Mouse (Mus musculus): ENCODE results near the gene Atpaf1. TPM values are rescaled to one million over a fixed set of nuclear protein-coding genes. Genes with fewer than 3 reads are reported as not detected.

Atpaf1 gene
- polyA plus RNA-seq, 1 experiment from 2014 or later: 65.5 TPM

DNA sequence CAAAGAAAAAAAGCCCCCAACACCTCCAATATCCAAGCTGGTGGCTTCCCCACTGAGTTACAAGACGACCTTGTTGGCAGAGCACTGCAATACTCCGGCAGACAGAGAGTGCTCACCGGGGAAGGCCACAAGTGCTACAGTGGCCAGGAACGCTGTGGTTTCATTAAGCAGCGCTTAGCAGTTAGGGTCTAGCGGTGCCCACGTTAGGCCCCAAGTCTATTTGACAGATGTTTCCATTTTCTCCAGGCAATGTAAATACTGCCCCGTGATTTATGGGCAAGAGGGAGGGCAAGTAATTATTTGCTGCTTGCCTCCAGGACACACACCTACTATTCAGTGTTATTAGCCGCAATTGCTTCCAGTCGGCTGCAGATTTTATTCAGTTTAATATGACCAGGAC lies 79.3 kb downstream of the Atpaf1 start:
- no peak overlapping the region for H3K4me3 ChIP-seq (ENCODE audit: low read length)
- ATAC-seq (replicated peaks; ENCODE audit: extremely low read depth, insufficient read depth, low FRiP score): no peak
- no peaks in the 10 kb centered on the region for H3K27me3 ChIP-seq (ENCODE audit: control insufficient read depth, insufficient read depth, low read length)
- H3K27ac ChIP-seq (ENCODE audit: low read length): no peak overlapping the region
- no peaks in the 10 kb centered on the region for H3K9me3 ChIP-seq (replicated peaks; ENCODE audit: control insufficient read depth, low read length)
- H3K4me1 ChIP-seq (ENCODE audit: control insufficient read depth, insufficient read depth, low read length): no peaks in the 10 kb centered on the region
- peaks cover 22% of the 10 kb centered on the region for H3K36me3 ChIP-seq (ENCODE audit: control insufficient read depth, insufficient read depth)
- H3K9ac ChIP-seq (ENCODE audit: low read length): no peak overlapping the region
- WGBS: 65% methylated on average over 10 of the region's 10 CpGs
- H3K4me2 ChIP-seq (ENCODE audit: low read depth, low read length): no peak overlapping the region

Other genes starting within 250 kb of the Atpaf1 start
- gene Cyp4a31, start 221.2 kb upstream of the Atpaf1 start, polyA plus RNA-seq (2015; fragmentation: Nextera tagmentation; extraction: Ambion mirVana): not detected in 2 replicates
- not detected in 2 replicates for gene Cyp4a32, start 183.8 kb upstream of the Atpaf1 start, polyA plus RNA-seq (2015; fragmentation: Nextera tagmentation; extraction: Ambion mirVana)
- 4.0 and 6.4 TPM in 2 replicates for gene Cyp4b1, start 137.1 kb upstream of the Atpaf1 start, polyA plus RNA-seq (2015; fragmentation: Nextera tagmentation; extraction: Ambion mirVana)
- 23.6 and 25.1 TPM in 2 replicates for gene Efcab14, start 47.1 kb upstream of the Atpaf1 start, polyA plus RNA-seq (2015; fragmentation: Nextera tagmentation; extraction: Ambion mirVana)
- gene Tex38, start 3.8 kb upstream of the Atpaf1 start, polyA plus RNA-seq (2015; fragmentation: Nextera tagmentation; extraction: Ambion mirVana): 0.19 TPM in 1 of 2 replicates, not detected in the other
- gene Mob3c, start 43.3 kb downstream of the Atpaf1 start, polyA plus RNA-seq (2015; fragmentation: Nextera tagmentation; extraction: Ambion mirVana): 9.2 and 12.4 TPM in 2 replicates
- gene Mknk1, start 54.4 kb downstream of the Atpaf1 start, polyA plus RNA-seq (2015; fragmentation: Nextera tagmentation; extraction: Ambion mirVana): 22.7 and 24.7 TPM in 2 replicates
- gene Kncn, start 99.6 kb downstream of the Atpaf1 start, polyA plus RNA-seq (2015; fragmentation: Nextera tagmentation; extraction: Ambion mirVana): not detected in 2 replicates
- gene 6430628N08Rik, start 105.9 kb downstream of the Atpaf1 start, polyA plus RNA-seq (2015; fragmentation: Nextera tagmentation; extraction: Ambion mirVana): not detected in 2 replicates
- gene Dmbx1, start 155.1 kb downstream of the Atpaf1 start, polyA plus RNA-seq (2015; fragmentation: Nextera tagmentation; extraction: Ambion mirVana): 0.06 TPM in 1 of 2 replicates, not detected in the other
- 2.1 and 2.7 TPM in 2 replicates for gene Faah, start 233.1 kb downstream of the Atpaf1 start, polyA plus RNA-seq (2015; fragmentation: Nextera tagmentation; extraction: Ambion mirVana)

All from heart, embryonic 16.5 days (tissue).